Mouse (Mus musculus) B cell, adult (primary cell): ENCODE data around the gene Rex1bd. TPM values are rescaled to one million over a fixed set of nuclear protein-coding genes. Genes with fewer than 3 reads are reported as not detected.

Experiments
- total RNA-seq: library from RNA; stranded (reverse); gene quantifications from 4 replicates; pipeline ENCODE4 v1.2.4, GENCODE M21; 2023; ENCODE audit not compliant: inconsistent age

The Rex1bd gene
- total RNA-seq = 28.9 to 47.2 TPM (median 37.2 TPM) in 4 replicates

GRCm38 (mm10) chr8:70506328-70507026 lies at the start of gene Rex1bd:
Rex1bd (minus strand) TSS chr8:70506752.

GRCm38 (mm10) chr8:70539077-70539813 lies 32.7 kb upstream of the Rex1bd start, which contains the start of gene Ell:
Ell (plus strand) TSS chr8:70539457.

GRCm38 (mm10) chr8:70527512-70528181 lies 21.1 kb upstream of the Rex1bd start, which contains the start of the genes Fkbp8 and Kxd1:
Fkbp8 (plus strand) TSS chr8:70527724.
Kxd1 (minus strand) TSS chr8:70527956.

GRCm38 (mm10) chr8:70510228-70510915 lies 3.8 kb upstream of the Rex1bd start, which contains the start of gene Uba52:
Uba52 (minus strand) TSS chr8:70510801.

GRCm38 (mm10) chr8:70492664-70493640 lies 13.6 kb downstream of the Rex1bd start, which contains the start of gene Crlf1:
Crlf1 (plus strand) TSS chr8:70493158.

GRCm38 (mm10) chr8:70486941-70487520 lies 19.5 kb downstream of the Rex1bd start, which contains the start of gene Tmem59l:
Tmem59l (minus strand) TSS chr8:70487358.

GRCm38 (mm10) chr8:70476333-70477268 lies 30.0 kb downstream of the Rex1bd start, which contains the start of gene Klhl26:
Klhl26 (minus strand) TSS chr8:70476968.

Other genes with a start within 250 kb of the Rex1bd start
- 7.0 to 10.2 TPM (median 8.9 TPM) in 4 replicates for gene Homer3, start 223.9 kb downstream of the Rex1bd start, total RNA-seq
- 60.2 to 96.0 TPM (median 74.4 TPM) in 4 replicates for gene Ddx49, start 204.3 kb downstream of the Rex1bd start, total RNA-seq
- gene Cope, start 204.2 kb downstream of the Rex1bd start, total RNA-seq = 101 to 125 TPM (median 107 TPM) in 4 replicates
- not detected in 4 replicates for gene Cers1, start 191.0 kb downstream of the Rex1bd start, total RNA-seq
- not detected in 4 replicates for gene Gdf1, start 176.9 kb downstream of the Rex1bd start, total RNA-seq
- gene Upf1, start 153.5 kb downstream of the Rex1bd start, total RNA-seq = 70.0 to 77.0 TPM (median 72.2 TPM) in 4 replicates
- gene Comp, start 133.2 kb downstream of the Rex1bd start, total RNA-seq = 0.27 TPM in 1 of 4 replicates, not detected in the others
- gene Crtc1, start 67.2 kb downstream of the Rex1bd start, total RNA-seq = 22.3 to 28.4 TPM (median 23.9 TPM) in 4 replicates
- 7.3 to 8.5 TPM (median 7.7 TPM) in 4 replicates for gene Klhl26, start 29.8 kb downstream of the Rex1bd start, total RNA-seq
- not detected in 4 replicates for gene Tmem59l, start 19.4 kb downstream of the Rex1bd start, total RNA-seq
- 1.4 TPM in 1 of 4 replicates, not detected in the others for gene Crlf1, start 13.6 kb downstream of the Rex1bd start, total RNA-seq
- gene Uba52, start 4.0 kb upstream of the Rex1bd start, total RNA-seq = 2,371 to 2,974 TPM (median 2,811 TPM) in 4 replicates
- 246 to 268 TPM (median 258 TPM) in 4 replicates for gene Fkbp8, start 21.0 kb upstream of the Rex1bd start, total RNA-seq
- 54.8 to 67.2 TPM (median 60.8 TPM) in 4 replicates for gene Kxd1, start 21.2 kb upstream of the Rex1bd start, total RNA-seq
- 27.0 to 37.0 TPM (median 32.5 TPM) in 4 replicates for gene Ell, start 32.7 kb upstream of the Rex1bd start, total RNA-seq
- 95.3 to 112 TPM (median 100 TPM) in 4 replicates for gene Isyna1, start 87.6 kb upstream of the Rex1bd start, total RNA-seq
- 61.1 to 68.9 TPM (median 66.7 TPM) in 4 replicates for gene Ssbp4, start 102.1 kb upstream of the Rex1bd start, total RNA-seq
- gene Lrrc25, start 109.4 kb upstream of the Rex1bd start, total RNA-seq = 4.0 to 6.8 TPM (median 5.4 TPM) in 4 replicates
- gene Gdf15, start 125.7 kb upstream of the Rex1bd start, total RNA-seq = not detected in 4 replicates
- gene Pgpep1, start 153.6 kb upstream of the Rex1bd start, total RNA-seq = 7.3 to 13.8 TPM (median 11.9 TPM) in 4 replicates
- 110 to 142 TPM (median 130 TPM) in 4 replicates for gene Lsm4, start 166.5 kb upstream of the Rex1bd start, total RNA-seq
- gene Jund, start 192.2 kb upstream of the Rex1bd start, total RNA-seq = 2,155 to 2,567 TPM (median 2,406 TPM) in 4 replicates
- 40.3 to 68.5 TPM (median 46.5 TPM) in 4 replicates for gene Iqcn, start 196.7 kb upstream of the Rex1bd start, total RNA-seq
- 0.87 to 2.4 TPM in 2 of 4 replicates, not detected in the others for gene Gm3336, start 211.8 kb upstream of the Rex1bd start, total RNA-seq
- 2.7 to 6.0 TPM (median 3.9 TPM) in 4 replicates for gene Pde4c, start 217.0 kb upstream of the Rex1bd start, total RNA-seq
- 8.1 to 11.7 TPM (median 10.3 TPM) in 4 replicates for gene Rab3a, start 247.9 kb upstream of the Rex1bd start, total RNA-seq